Mouse (Mus musculus): ENCODE results near the gene 1700010I14Rik. TPM values are rescaled to one million over a fixed set of nuclear protein-coding genes. Genes with fewer than 3 reads are reported as not detected.

The 1700010I14Rik gene
- total RNA-seq, 2 experiments from 2014 or later: 5.2 to 7.9 TPM

DNA sequence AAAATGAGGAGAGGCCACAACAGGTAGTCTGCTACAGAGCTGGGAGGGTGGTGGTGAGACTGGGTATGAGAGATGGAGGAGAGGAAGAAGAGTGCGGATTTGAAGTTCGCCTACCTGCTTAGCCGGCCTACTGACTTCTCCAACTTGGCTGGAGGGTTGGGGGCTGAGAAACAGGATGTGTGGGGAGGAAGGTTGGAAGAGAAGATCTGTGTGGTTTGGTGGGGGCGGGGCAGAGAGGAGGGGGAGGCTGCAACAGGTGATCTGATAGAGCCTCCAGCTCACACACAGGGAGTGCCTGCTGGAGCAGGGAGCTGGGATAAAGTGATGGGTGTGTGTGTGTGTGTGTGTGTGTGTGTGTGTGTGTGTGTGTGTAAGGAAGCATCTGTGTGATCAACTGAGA is 16.4 kb downstream of the 1700010I14Rik start:
- ATAC-seq (replicated peaks; ENCODE audit: poor library complexity, severe bottlenecking): no peak

DNA sequence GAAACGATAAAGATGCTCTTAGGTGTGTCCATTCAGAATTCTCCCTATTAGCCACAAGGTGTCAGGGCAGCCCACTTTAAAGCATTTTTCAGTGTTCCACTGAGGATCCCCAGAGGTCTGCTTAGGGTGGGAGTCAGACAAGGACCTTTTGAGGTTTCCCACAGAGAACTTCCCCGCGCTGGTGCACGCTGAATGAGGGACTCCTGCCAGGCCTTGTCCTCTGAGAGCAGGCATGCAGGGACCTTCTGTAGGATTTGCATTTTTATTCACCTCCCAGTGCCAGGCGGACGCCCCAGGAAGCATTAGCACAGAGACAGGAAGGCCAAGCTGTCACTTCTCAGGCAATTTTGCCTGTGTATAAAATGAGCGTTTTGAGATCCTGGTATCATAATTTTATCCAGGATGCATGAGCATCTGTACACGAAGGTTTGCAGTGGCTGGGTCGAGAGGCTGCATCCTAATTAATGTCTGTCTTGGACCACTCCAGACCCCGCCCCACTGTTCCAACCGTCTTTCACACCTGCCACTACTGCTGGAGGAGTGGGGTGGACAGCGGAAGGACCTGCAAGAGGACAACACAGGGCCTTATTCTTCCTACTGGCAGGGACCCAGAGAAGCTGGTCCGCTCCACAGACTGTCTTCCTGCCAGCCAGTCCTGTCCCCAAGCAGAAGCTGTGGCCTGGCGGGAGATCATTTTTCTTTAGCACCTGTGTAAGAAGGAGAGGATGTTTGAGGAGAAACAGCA is 35.2 kb downstream of the 1700010I14Rik start:
- ATAC-seq (replicated peaks; ENCODE audit: poor library complexity, severe bottlenecking): no peak

DNA sequence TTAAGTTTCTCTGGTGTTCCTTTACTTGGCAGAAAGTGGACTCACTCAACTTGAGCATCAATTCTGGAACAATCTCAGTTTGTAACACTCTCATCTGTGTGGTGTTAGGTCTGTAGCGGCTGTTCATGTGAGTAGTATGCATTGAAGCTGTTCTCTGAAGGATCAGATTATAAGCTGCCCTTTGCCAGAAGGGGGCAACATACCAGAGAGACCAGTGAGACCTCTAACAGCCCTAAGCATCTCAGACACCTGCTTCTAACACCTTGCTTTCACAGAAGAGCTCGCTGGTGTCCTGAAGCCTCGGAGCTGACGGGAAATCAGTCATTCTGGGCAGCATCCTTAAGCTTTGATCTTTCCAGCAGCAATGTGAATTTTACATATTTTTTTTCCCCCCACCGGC is 42.0 kb downstream of the 1700010I14Rik start:
- ATAC-seq (replicated peaks; ENCODE audit: poor library complexity, severe bottlenecking): no peak

DNA sequence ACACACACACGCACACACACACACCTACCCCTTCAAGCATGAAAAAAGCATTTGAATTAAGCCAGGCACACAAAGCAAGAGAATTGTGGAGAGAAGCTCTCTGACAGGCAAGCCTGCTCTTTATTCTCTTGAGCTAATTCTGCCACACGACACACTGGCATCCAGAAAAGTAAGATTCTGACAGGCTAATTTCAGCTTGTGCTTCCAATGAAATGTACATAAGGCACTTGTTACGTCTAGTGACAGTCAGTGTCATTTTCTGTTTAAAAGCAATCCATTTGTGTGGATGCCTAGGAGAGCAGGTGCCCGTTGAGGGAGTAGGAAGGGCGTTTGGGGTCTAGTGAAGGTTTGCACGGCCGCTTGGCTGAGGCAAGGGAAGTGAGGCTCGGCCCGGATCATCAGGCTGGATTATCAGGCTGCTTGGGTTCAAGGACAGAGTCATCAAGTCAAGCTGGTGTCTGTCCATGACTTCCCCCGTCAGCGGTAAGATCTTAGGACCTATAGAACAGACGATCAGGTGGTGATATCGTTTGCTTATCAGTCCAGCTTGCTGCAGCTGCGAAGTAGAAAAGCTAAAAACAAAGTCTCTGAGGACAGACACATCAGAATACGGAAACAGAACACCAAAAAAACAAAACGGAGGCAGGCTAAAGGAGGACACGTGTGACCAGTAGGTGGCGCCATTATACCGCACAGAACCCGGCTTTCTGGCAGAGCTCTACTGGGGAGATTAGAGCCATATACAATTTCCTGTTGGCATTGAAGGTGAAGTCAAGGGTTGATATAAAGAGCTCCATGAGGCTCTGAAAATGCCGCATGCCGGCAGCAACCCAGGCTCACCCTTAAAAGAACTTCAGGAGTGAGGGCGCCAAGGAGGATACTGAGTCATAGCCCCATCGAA is 43.4 kb downstream of the 1700010I14Rik start:
- ATAC-seq (replicated peaks; ENCODE audit: poor library complexity, severe bottlenecking): peak; percentile 83

DNA sequence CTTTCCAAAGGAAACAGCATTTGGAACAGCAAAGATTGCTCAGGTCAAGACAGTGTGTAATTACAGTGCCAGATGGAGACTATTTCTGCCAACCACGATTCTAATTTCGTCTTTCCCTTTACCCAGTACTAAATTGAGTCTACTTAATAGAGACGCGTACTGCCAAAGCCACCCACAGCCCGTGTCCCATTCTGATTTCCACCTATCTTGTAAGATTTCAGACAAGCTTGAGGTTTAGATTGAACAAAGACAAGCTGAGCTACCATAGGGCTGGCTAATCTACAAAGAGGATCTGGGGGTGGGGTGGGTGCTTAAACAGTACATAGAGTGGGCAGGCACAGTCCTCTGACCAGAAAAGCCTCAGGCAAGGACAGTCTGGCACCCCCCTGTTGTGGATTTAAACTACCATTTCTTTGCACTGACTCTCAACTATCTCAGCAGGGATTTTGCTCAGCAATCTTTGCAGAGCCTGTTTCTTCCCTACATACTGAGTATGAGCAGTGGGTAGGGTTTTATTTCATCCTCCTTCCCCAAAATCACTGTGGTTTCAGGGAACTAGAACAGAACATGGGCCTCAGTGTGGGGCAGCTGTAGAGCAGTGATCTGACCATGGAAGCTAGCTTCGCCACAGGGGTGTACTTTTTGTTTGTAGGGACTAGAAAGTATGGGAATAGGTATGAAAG is 44.4 kb downstream of the 1700010I14Rik start:
- no peak for ATAC-seq (replicated peaks; ENCODE audit: poor library complexity, severe bottlenecking)

DNA sequence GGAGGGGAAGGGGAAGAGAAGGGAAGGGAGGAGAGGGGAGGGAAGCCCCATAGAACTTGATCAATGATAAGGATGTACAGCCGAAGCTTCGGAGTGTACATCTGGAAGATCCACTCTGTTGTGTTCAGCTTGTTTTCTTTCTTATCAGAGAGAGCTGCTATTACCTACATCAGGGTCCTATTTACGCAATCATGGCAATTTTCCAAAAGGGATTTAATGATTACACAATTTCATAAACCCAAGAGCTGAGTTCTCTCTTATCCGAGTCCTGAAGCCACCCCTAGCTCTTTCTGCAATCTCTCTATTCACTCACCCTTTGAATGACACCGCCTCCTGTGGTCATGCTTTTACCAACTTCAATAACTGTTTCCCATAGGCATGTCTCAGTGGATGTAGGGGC is 45.4 kb downstream of the 1700010I14Rik start:
- ATAC-seq (replicated peaks; ENCODE audit: poor library complexity, severe bottlenecking): no peak

DNA sequence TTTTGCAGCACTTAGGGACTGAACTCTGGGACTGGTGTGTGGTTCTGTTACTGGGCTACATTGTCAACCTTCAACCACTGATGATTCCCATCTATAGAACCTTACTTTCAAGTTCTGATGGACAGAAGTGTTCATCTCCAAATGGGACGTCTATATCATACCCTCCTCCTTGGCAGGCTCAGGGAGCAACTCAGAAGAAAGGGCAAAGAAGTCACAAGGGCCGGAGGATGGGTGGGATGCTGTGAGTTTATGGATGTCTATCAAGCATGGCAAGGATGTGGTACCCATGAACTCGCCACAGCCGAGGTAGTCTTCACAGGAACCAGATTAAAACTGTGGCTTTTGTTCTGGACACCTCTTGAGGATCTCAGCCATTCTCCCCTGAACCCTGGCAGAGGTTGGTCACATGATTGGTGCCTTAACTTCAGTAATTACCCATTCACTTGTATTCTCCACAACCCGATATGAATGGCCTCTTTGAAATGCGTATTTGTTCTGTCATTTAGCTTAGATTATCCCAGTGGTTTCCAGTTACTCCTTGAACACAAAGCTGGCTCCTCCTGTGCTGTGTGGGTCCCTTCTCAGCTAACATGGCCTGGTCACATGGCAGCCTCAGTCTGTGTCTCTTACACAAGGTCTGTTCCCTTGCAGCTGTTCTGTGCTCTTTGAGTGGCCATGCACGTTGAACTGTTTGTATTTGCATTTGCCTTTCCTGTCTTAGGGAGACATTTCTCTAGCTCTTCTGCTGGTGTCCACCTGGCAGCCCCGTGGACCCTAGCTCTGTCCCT is 47.6 kb downstream of the 1700010I14Rik start:
- ATAC-seq (replicated peaks; ENCODE audit: poor library complexity, severe bottlenecking): no peak

DNA sequence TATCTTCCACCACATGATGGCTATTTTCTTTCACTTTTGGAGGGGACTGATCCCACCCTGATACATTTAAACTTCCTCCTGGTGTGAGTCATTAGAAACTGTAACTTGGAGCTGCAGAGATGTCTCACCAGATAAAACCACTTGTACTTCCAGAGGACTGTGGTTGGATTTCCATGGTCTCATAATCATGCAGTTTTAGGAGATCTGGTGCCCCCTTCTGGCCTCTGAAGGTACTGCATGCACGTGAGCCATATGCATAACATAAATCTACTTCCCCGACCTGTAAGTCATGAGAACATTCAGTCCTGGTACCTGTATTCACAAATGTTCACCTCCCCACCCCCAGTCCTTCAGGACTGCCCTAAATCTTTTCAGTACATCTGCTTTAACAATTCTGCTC is 54.6 kb downstream of the 1700010I14Rik start:
- ATAC-seq (replicated peaks; ENCODE audit: poor library complexity, severe bottlenecking): peak; percentile 71

DNA sequence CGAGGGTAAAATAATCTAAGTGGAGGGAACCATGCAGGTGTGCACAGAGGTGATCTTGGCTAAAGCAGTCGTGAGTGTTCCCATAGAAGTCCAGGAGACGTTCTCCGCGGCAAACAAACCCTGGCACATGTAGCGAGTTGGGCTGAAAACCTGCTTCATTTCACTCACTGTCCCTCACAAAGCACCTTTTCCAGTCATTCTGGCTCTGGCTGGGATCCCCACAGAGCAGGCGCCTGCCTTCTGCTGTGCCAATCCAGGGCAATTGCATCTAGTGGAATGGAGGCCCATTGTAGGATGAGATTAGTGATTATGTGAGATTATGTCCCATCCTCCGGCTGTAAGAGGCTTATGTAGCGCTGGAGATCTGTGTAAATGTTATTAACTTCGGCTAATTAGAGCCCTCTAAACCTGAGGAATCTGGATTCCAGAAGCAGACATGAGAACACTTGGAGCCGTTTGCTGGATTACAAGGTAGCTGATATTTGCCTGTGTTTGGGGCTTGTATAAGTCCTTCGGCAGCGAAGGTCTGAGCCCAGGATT is 64.4 kb downstream of the 1700010I14Rik start:
- ATAC-seq (replicated peaks; ENCODE audit: poor library complexity, severe bottlenecking): no peak

DNA sequence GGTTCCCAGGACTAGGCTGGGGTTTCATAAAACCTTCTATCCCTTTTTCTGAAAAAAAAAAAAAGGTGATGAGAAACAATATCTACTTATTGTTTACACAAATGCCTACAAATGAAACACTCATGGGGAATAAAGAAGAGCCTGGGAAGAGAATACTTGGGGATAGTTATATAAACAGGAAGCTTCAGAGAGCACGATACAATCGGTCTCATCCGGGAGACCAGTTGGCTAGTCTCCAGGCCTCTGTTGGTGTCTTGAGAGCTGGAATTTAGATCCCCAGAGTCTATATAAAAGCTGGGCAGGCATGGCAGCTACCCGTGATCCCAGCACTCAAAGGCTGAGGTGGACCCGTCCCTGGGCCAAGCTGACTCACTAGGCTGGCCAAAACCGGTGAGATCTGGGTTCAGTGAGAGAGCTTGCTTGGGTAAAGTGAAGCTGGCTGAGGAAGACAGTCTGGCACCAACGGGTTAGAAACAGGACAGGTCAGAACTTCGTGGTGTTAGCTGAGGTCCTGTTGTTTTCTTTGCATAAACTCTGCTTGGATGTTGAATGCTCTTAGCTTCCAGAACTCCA is 71.3 kb downstream of the 1700010I14Rik start:
- ATAC-seq (replicated peaks; ENCODE audit: poor library complexity, severe bottlenecking): no peak
